Mouse (Mus musculus) heart, embryonic 10.5 days (tissue): ENCODE results near the gene Naglu. TPM values are rescaled to one million over a fixed set of nuclear protein-coding genes. Genes with fewer than 3 reads are reported as not detected.
"Not testable (repeated sequence)": the region's sequence is repeated elsewhere in the genome, so short reads cannot be mapped to it uniquely, and the experiment has no call there.

ENCODE experiments used
- DNase-seq: peaks from one replicate; pipeline ENCODE4 v3.0.0-alpha.2; 2017; ENCODE audit warnings: low spot score
- H3K27ac ChIP-seq: fragments of 300-500 bp; sonication (generic); 2 replicates; pipeline ENCODE4 v1.5.1; 2016; ENCODE audit warnings: mild to moderate bottlenecking
- H3K27me3 ChIP-seq: fragments of 300-500 bp; sonication (generic); 2 replicates; pipeline ENCODE4 v1.6.1; 2016; ENCODE audit warnings: mild to moderate bottlenecking; ENCODE audit not compliant: poor library complexity, insufficient read depth, severe bottlenecking
- H3K36me3 ChIP-seq: fragments of 300-500 bp; sonication (generic); 2 replicates; pipeline ENCODE4 v1.6.1; 2016; ENCODE audit warnings: mild to moderate bottlenecking, moderate library complexity
- H3K4me1 ChIP-seq: fragments of 300-500 bp; sonication (generic); 2 replicates; pipeline ENCODE4 v1.6.1; 2016; ENCODE audit warnings: mild to moderate bottlenecking
- H3K4me3 ChIP-seq: fragments of 300-500 bp; sonication (generic); 2 replicates; pipeline ENCODE4 v1.5.1; 2016; ENCODE audit warnings: mild to moderate bottlenecking, moderate library complexity
- H3K9me3 ChIP-seq: fragments of 300-500 bp; sonication (generic); 2 replicates; pipeline ENCODE4 v1.6.1; 2016; ENCODE audit warnings: mild to moderate bottlenecking, moderate library complexity
- WGBS: fragments of 180-500 bp; shearing (Covaris S2); methylation state at CpG from one replicate; pipeline ENCODE4 v1.1.7; 2016; 5-methylcytosine and 5-hydroxymethylcytosine counted together
- microRNA-seq: library from miRNA; unstranded; fragments of <30 nt; microRNA quantifications from one replicate; pipeline ENCODE4, GENCODE M21; 2017
- polyA plus RNA-seq: library from polyadenylated mRNA; unstranded; fragments of >200 nt; fragmentation: Nextera tagmentation; extraction: Ambion mirVana; gene quantifications from 2 replicates; pipeline ENCODE4 v1.2.1, GENCODE M21; 2016

Gene Naglu
- polyA plus RNA-seq, 1 experiment from 2014 or later, result 13.9 TPM

GRCm38 (mm10) chr11:101120545-101121188, 50.9 kb downstream of the Naglu start:
- Histone ChIP-seq H3K36me3 (peaks cover 45% of the 10 kb centered on the region), H3K9me3 (no peaks in the 10 kb centered on the region), H3K27ac (peak overlapping the region; percentile 94), H3K4me1 (peaks cover 35% of the 10 kb centered on the region), H3K27me3 (no peaks in the 10 kb centered on the region), H3K4me3 (peak overlapping the region; percentile 94)
- DNase-seq, result no peak
- 25% methylated on average over 19 of the region's 19 CpGs for WGBS

- WGBS, result 93% methylated on average over 8 of the region's 8 CpGs
- H3K27me3 ChIP-seq, result not testable (repeated sequence)
Observed at GRCm38 (mm10) chr11:101124494-101124893, 54.7 kb downstream of the Naglu start.

GRCm38 (mm10) chr11:101125008-101125407, 55.2 kb downstream of the Naglu start:
- not testable (repeated sequence) for H3K4me3 ChIP-seq, H3K9me3 ChIP-seq, H3K27me3 ChIP-seq, DNase-seq, H3K27ac ChIP-seq
- WGBS, result 97% methylated on average over 9 of the region's 9 CpGs
- H3K36me3 ChIP-seq, result peaks cover 57% of the 10 kb centered on the region
- peaks cover 24% of the 10 kb centered on the region for H3K4me1 ChIP-seq

More at GRCm38 (mm10) chr11:101124494-101124893, 54.7 kb downstream of the Naglu start:
- peaks cover 57% of the 10 kb centered on the region for H3K36me3 ChIP-seq
- H3K9me3 ChIP-seq, H3K27ac ChIP-seq, DNase-seq, H3K4me3 ChIP-seq: not testable (repeated sequence)
- H3K4me1 ChIP-seq, result peaks cover 26% of the 10 kb centered on the region

GRCm38 (mm10) chr11:101127075-101127474, 57.3 kb downstream of the Naglu start:
- peaks cover 23% of the 10 kb centered on the region for H3K4me1 ChIP-seq
- H3K4me3 ChIP-seq, result no peak overlapping the region
- 80% methylated on average over 1 of the region's 1 CpGs for WGBS
- no peak overlapping the region for H3K27ac ChIP-seq
- H3K9me3 ChIP-seq, result no peaks in the 10 kb centered on the region
- no peaks in the 10 kb centered on the region for H3K27me3 ChIP-seq
- H3K36me3 ChIP-seq, result peaks cover 51% of the 10 kb centered on the region
- DNase-seq, result no peak

Small RNA genes lying within 50 kb of the gene (microRNA-seq; reads per million reads assigned to microRNA genes)
- 1.0 reads per million for gene Mir6928

Other genes with a start within 250 kb of the Naglu start
- gene Stat5b, start 219.3 kb upstream of the Naglu start, polyA plus RNA-seq, result 25.7 and 30.1 TPM in 2 replicates
- 6.2 and 6.6 TPM in 2 replicates for gene Stat5a, start 210.7 kb upstream of the Naglu start, polyA plus RNA-seq
- gene Stat3, start 130.5 kb upstream of the Naglu start, polyA plus RNA-seq, result 33.7 and 41.5 TPM in 2 replicates
- gene Cavin1, start 99.1 kb upstream of the Naglu start, polyA plus RNA-seq, result 139 and 252 TPM in 2 replicates
- 54.4 and 66.3 TPM in 2 replicates for gene Atp6v0a1, start 60.6 kb upstream of the Naglu start, polyA plus RNA-seq
- gene Hsd17b1, start 8.4 kb downstream of the Naglu start, polyA plus RNA-seq, result 0.21 TPM in 1 of 2 replicates, not detected in the other
- 36.5 and 37.0 TPM in 2 replicates for gene Coasy, start 12.6 kb downstream of the Naglu start, polyA plus RNA-seq
- gene Mlx, start 17.3 kb downstream of the Naglu start, polyA plus RNA-seq, result 42.6 and 52.0 TPM in 2 replicates
- 29.6 and 40.8 TPM in 2 replicates for gene Psmc3ip, start 25.4 kb downstream of the Naglu start, polyA plus RNA-seq
- 12.6 and 13.0 TPM in 2 replicates for gene Retreg3, start 49.9 kb downstream of the Naglu start, polyA plus RNA-seq
- 103 and 110 TPM in 2 replicates for gene Tubg1, start 49.9 kb downstream of the Naglu start, polyA plus RNA-seq
- gene Tubg2, start 85.9 kb downstream of the Naglu start, polyA plus RNA-seq, result 3.0 and 4.2 TPM in 2 replicates
- gene Cntnap1, start 100.5 kb downstream of the Naglu start, polyA plus RNA-seq, result 0.39 and 0.44 TPM in 2 replicates
- gene Plekhh3, start 101.3 kb downstream of the Naglu start, polyA plus RNA-seq, result 5.6 and 6.4 TPM in 2 replicates
- 0.16 and 0.19 TPM in 2 replicates for gene Ccr10, start 105.4 kb downstream of the Naglu start, polyA plus RNA-seq
- 12.9 and 13.3 TPM in 2 replicates for gene Ezh1, start 156.5 kb downstream of the Naglu start, polyA plus RNA-seq
- gene Ramp2, start 176.0 kb downstream of the Naglu start, polyA plus RNA-seq, result 166 and 202 TPM in 2 replicates
- gene Vps25, start 183.7 kb downstream of the Naglu start, polyA plus RNA-seq, result 130 and 137 TPM in 2 replicates
- 13.9 and 14.8 TPM in 2 replicates for gene Wnk4, start 190.6 kb downstream of the Naglu start, polyA plus RNA-seq
- gene Cntd1, start 209.0 kb downstream of the Naglu start, polyA plus RNA-seq, result 0.79 and 1.6 TPM in 2 replicates
- 189 and 198 TPM in 2 replicates for gene Coa3, start 209.1 kb downstream of the Naglu start, polyA plus RNA-seq
- gene Becn1, start 232.3 kb downstream of the Naglu start, polyA plus RNA-seq, result 148 and 165 TPM in 2 replicates
- 151 and 177 TPM in 2 replicates for gene Psme3, start 246.2 kb downstream of the Naglu start, polyA plus RNA-seq